Mouse (Mus musculus): Measurements from ENCODE around the gene Krt78. TPM values are rescaled to one million over a fixed set of nuclear protein-coding genes. Genes with fewer than 3 reads are reported as not detected.

Krt78 gene
- polyA plus RNA-seq (2012; rRNA removed; ENCODE audit: low replicate concordance), result 0.33 TPM in 1 of 2 replicates, not detected in the other

GRCm38 (mm10) chr15:101954187-101954586 is at the start of gene Krt78:
Krt78 (minus strand) TSS chr15:101954287.

GRCm38 (mm10) chr15:101940274-101940829 is 13.7 kb downstream of the Krt78 start, which contains the start of gene Krt79:
Krt79 (minus strand) TSS chr15:101940324.

DNA sequence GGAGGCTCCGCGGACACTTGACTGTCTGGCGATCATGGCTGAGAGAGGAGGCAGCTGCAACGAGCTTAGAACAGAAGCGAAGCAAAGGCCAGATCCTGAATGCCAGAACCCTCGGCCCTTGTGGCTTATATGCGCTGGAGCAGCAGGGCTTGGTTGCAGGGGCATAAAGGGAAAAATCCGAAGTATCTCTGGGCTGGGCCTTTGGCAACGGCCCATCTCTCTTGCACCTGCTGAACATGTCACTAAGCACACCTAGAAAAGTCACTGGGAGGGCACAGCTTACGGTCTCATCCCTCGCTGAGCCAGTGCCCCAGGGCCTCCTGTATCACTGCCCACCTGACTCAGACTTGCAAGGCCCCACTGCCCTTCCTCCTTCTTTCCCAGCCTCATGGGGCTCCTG is 29.5 kb downstream of the Krt78 start, which contains the start of gene Krt4:
Gene Krt4 (minus strand): TSS at position 101 of the 400 bp plus-strand sequence.

Other genes with a start within 250 kb of the Krt78 start
- gene Krt5, start 241.4 kb downstream of the Krt78 start, polyA plus RNA-seq (2012; rRNA removed; ENCODE audit: low replicate concordance), result not detected in 2 replicates
- gene Krt71, start 211.2 kb downstream of the Krt78 start, polyA plus RNA-seq (2012; rRNA removed; ENCODE audit: low replicate concordance), result not detected in 2 replicates
- not detected in 2 replicates for gene Krt72, start 167.8 kb downstream of the Krt78 start, polyA plus RNA-seq (2012; rRNA removed; ENCODE audit: low replicate concordance)
- gene Krt73, start 151.9 kb downstream of the Krt78 start, polyA plus RNA-seq (2012; rRNA removed; ENCODE audit: low replicate concordance), result not detected in 2 replicates
- gene Krt2, start 136.1 kb downstream of the Krt78 start, polyA plus RNA-seq (2012; rRNA removed; ENCODE audit: low replicate concordance), result 0.05 TPM in 1 of 2 replicates, not detected in the other
- gene Krt1, start 103.5 kb downstream of the Krt78 start, polyA plus RNA-seq (2012; rRNA removed; ENCODE audit: low replicate concordance), result 0.05 and 0.08 TPM in 2 replicates
- gene Krt77, start 84.6 kb downstream of the Krt78 start, polyA plus RNA-seq (2012; rRNA removed; ENCODE audit: low replicate concordance), result not detected in 2 replicates
- gene Krt76, start 61.4 kb downstream of the Krt78 start, polyA plus RNA-seq (2012; rRNA removed; ENCODE audit: low replicate concordance), result not detected in 2 replicates
- gene Krt4, start 29.6 kb downstream of the Krt78 start, polyA plus RNA-seq (2012; rRNA removed; ENCODE audit: low replicate concordance), result 0.13 and 0.23 TPM in 2 replicates
- gene Krt79, start 14.0 kb downstream of the Krt78 start, polyA plus RNA-seq (2012; rRNA removed; ENCODE audit: low replicate concordance), result 0.28 and 0.77 TPM in 2 replicates
- gene Krt8, start 50.2 kb upstream of the Krt78 start, polyA plus RNA-seq (2012; rRNA removed; ENCODE audit: low replicate concordance), result 1,185 and 2,156 TPM in 2 replicates
- 98.5 and 151 TPM in 2 replicates for gene Krt18, start 73.9 kb upstream of the Krt78 start, polyA plus RNA-seq (2012; rRNA removed; ENCODE audit: low replicate concordance)
- 25.6 and 27.2 TPM in 2 replicates for gene Eif4b, start 119.5 kb upstream of the Krt78 start, polyA plus RNA-seq (2012; rRNA removed; ENCODE audit: low replicate concordance)
- 35.9 and 54.0 TPM in 2 replicates for gene Tns2, start 146.1 kb upstream of the Krt78 start, polyA plus RNA-seq (2012; rRNA removed; ENCODE audit: low replicate concordance)
- 36.1 and 58.3 TPM in 2 replicates for gene Spryd3, start 181.9 kb upstream of the Krt78 start, polyA plus RNA-seq (2012; rRNA removed; ENCODE audit: low replicate concordance)
- 11.4 and 27.2 TPM in 2 replicates for gene Igfbp6, start 190.1 kb upstream of the Krt78 start, polyA plus RNA-seq (2012; rRNA removed; ENCODE audit: low replicate concordance)
- gene Soat2, start 196.2 kb upstream of the Krt78 start, polyA plus RNA-seq (2012; rRNA removed; ENCODE audit: low replicate concordance), result 114 and 404 TPM in 2 replicates
- 8.6 and 9.6 TPM in 2 replicates for gene Zfp740, start 249.0 kb upstream of the Krt78 start, polyA plus RNA-seq (2012; rRNA removed; ENCODE audit: low replicate concordance)